Mouse (Mus musculus): ENCODE measurements around the gene A1bg.

The A1bg gene

DNA sequence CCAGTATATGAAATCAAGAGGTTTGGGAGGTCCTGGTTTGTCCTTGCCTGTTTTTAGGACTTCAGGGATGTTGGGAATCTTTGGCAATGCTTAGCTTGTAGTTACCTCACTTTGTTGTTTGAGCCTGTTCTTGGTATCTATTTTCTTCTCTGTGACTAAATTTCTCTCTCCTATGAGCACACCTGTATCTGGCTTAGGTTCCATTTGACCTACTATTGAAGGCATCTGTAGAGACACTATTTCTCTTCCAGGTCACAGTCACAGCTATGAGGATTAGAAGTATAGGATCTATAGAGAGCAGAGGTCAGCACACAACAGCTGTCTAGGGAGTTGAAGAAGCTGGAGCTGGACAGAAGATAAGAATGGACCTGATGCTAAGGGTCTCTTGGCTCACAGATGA is at the start of gene A1bg:
TSS of gene A1bg (minus strand) at position 101 of the 400 bp plus-strand sequence.
- no peak for DNase-seq (ENCODE audit: extremely low spot score, low spot score)

DNA sequence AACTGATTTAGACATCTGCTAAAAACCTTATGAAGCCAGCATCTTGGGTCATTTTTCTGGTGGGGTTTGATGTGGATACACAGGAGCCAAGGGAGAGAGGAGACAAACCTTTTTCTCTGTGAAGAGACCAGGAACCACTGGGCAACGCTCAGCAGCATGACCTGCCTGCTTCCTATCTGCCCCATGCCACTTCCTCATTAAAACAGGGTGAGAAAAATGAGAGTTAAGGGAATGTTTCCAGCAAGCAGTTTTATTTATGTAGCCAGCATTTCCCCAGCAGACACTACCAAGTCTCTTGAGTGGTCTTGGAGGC is 45.7 kb upstream of the A1bg start:
- peak; percentile 32 for DNase-seq (ENCODE audit: extremely low spot score, low spot score)

DNA sequence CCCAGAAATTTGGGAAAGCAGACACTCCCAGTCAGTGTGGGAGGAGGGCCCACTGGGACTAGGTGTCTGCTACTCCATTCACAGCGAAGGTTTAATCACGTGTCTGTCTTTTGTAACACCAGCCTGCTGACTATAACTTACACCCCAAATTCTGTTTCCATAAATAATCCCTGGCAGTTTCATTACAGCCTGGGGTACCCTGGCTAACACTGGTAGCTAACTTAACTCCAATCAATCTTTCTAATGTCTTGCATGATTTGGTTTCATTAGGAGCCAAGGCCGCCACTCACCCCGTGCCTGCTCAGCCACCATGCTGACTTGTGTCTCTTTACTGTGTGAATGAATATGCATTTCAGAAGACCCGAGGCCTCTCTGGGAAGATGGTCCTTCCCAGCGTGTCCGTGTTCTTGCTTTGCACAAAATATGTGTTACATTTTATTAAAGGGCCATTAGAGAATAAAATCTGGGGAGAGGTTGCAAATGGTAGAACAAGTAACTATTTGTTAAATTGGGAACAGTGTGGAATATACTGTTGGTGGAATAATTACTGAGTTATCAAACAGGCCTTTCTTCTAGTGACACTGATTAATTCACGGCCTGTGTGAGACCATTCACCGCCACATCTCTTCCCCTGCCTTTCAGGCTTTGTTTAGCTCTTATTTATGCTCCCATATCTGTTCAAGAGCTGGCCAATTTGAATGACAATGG is 45.2 kb upstream of the A1bg start:
- DNase-seq (ENCODE audit: extremely low spot score, low spot score): peak; percentile 56

DNA sequence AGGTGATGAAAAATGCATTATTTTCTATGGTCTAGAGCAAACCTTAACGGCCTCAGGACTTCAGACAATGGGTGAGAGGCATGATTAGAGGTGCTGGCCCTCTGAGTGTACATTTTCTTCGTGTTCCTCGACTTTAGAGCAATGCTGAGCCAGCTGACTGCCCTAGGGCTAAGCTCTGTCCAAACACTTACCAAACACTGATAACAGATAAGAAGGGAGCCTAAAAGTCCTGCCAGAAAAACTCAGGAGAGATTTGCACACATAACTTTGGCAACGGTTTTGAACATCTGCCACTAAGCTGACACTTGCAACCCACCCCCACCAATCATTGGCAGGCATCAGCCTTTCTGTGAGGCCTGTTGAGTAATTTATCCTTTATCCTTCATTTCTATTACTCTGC is 2.9 kb upstream of the A1bg start:
- DNase-seq (ENCODE audit: extremely low spot score, low spot score): no peak

DNA sequence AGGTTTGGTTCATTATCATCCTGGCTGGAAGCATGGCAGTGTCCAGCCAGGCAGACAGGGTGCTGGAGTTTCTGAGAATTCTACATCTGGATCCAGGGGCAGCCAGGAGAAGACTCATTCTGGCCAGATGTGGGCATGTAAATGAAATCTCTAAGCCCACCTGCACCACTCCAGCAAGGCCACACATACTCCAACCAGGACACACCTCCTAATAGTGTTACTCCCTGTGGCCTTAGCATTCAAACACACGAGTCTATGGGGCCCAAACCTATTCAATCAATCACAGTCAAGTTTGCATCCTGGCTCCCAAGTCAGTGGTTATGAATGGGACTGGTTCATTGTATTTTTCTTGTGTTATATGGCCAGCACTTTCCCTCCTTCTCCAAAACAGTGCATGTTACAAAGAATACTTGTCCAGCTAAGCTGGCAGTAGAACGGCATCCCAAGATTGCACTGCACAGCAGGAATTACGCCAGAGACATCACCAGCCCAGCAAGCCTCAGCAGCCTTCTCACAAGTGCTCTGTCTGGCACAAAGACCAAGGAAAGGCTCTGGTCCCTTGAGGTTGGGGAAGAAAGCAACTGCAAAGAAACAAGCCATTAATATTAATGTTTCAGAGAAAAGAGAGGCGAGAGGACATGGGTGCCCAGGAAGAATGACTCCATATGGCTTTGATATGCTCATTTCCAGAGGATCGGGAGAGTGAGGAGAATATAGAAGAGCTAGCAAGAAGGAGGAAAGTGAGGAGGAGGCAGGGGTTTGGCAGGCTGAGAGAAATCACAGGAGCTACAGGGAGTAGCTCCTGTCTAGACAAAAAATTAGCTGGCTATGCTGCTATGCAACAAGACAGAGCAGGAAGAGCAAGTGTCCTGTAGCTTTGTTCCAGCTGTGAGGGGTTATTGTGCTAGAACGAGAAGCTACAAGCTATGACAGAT is 18.8 kb downstream of the A1bg start:
- no peak for DNase-seq (ENCODE audit: extremely low spot score, low spot score)

DNA sequence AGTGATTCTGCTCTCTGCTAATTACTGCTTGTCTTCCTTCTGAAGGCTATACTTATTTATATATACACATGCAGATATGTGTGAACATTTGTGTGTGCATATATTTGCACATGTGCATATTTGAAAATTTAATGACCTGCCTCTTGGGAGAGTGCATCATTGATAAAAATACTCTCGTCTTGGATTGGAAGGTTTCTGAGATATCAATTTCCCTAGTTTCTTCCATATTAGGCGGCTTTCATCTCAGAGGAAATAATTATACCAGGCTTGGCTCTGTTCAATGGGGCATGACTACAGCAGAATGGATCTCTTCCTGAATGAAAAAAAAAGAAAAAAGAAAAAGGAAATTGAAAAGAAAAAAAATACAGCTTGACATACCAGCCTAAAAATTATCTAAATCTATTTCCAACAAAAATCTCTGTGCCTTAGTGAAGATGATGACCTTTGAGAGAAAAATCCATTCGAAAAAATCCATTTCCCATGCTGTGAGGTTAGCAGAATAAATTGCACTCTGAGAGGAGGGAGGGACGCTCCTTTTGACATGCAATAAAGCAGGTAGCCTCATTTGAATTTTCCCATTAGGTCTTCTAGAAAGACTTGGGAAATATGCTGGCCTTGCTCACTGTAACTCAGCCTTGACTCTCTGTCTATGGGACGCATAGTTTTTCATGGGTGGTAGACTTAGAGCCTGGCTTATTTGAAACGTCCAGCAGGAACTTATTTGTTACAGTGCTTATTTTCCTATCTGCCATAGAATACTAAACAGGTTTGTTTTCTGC is 24.4 kb downstream of the A1bg start:
- DNase-seq (ENCODE audit: extremely low spot score, low spot score): no peak

DNA sequence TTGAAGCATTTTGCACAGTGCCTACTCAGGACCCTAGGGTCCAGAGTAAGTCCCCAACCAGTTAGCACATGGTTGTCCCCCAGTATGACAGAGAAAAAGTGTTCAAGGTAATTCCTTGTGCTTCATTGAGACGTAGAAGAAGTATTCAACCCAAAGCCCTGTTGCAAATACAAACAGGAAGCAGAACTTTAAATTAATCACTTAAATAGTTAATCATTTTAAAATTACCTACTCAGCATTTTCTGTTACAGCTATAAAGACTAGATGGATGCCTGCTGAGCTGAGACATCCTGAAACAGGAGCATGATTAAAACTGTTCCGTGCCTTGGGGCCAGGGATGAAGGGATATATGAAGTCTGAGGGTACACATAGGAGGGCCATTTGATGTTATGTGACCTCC is 26.8 kb downstream of the A1bg start:
- no peak for DNase-seq (ENCODE audit: extremely low spot score, low spot score)

DNA sequence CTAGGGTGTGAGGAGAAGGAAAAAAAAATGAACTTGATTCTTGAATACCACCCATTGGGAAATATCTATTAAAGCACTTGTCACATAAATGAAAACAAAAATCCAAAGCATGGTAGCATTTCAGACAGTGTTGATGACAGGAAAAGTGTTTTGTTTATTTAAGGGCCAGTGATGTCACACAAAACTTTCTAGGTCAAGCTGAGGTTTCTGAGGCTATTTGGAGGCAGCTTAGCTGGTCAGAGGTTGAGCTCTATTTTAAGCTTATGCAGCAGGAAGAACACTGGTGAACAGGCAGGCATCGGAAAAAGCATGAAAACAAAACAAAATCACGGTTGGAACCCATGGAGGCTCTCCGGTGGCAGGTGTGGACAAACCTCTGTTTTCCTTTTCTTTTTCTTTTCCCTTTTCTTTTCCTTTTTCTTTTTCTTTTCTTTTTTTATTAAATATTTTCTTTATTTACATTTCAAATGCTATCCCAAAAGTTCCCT is 29.8 kb downstream of the A1bg start:
- DNase-seq (ENCODE audit: extremely low spot score, low spot score): no peak

DNA sequence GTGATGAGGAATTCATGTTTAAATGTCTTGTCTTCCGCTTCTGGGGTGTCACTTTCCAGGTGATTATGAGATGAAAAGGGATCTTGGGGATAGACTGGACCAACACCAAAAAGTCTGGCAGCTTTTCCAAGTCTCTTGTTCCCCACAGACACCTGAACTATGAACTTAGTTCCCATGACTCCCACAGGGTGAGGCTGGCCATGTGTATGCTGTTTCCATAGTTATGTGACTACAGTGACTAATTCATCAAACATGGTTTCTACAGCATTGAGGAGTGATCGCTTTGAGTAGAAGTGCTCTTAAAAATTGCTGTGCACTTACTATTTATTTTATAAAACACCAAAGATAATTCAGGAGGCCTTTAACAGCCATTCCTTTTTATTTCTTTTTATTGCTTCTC is 34.1 kb downstream of the A1bg start:
- DNase-seq (ENCODE audit: extremely low spot score, low spot score): no peak

DNA sequence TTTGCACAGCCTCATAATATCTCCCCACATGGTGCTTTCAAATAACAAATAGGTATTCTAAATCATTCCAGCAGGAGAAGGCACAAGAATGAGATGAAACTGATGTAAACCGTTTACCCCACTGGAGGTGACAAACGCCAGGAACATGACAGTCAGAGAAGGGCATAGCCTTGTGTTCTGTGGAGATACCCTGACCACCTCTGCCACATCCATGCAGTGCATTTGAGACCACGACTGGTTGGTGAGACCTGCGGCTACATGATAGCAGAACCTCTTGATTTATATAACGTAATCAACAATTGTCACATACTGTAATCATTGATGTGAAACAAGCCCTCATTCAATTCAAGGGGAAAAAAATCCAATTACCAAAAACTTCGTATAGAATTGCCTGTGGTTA is 47.1 kb downstream of the A1bg start:
- DNase-seq (ENCODE audit: extremely low spot score, low spot score): no peak

DNA sequence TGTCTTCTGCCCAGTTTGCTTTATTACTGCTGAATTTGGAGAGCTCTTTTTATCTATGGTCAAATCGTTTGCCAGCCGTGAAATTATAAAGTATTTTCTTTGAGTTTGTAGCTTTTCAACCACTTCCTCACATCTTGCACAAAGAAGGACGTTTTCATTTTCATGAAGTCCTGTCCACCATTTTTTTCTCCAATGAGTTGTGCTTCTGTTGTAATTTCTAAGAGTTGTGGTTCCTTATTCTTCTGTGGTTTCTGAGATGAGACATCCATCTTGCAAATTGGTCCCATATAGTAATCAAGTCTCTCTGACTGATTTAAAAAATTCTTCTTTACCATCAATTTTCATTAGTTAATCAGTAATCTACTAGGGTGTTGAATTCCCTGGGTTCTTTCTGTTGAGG is 60.4 kb downstream of the A1bg start:
- no peak for DNase-seq (ENCODE audit: extremely low spot score, low spot score)

DNA sequence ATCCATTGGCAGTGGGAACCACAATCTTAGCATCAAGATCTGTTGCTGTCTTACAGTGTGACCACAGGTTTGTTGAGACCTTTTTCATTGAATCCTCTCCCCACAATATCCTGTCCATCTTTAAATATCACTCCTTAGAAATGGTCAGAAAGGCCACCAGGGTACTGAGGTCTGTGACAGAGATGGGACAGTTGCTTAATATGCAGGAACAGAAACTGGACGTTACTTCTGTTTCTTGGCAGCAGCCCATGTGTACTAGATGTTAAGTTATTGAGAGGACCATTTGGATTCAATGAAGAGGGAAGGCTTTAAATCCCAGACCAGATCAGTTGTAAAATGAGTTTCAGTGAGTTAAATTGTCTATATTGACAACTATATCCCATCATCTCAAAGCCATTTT is 67.7 kb downstream of the A1bg start:
- DNase-seq (ENCODE audit: extremely low spot score, low spot score): no peak

DNA sequence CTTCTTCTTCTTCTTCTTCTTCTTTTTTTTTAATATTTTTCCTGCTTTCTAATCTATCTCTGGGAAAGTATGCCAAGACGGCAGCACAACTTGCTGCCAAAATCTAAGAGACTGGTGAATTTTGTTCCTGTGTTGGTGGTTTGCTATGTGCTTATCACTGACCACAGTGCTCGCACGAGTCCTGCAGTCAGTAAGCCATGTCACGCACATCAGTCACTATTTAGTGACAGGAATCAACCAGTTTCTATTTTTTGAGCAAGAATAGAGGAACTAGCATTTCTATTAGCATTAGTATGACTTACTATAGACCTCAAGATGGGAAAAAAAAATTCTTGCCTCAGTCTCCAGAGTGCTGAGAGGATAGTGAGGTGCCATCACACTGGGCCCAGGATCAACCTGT is 68.7 kb downstream of the A1bg start:
- DNase-seq (ENCODE audit: extremely low spot score, low spot score): no peak

DNA sequence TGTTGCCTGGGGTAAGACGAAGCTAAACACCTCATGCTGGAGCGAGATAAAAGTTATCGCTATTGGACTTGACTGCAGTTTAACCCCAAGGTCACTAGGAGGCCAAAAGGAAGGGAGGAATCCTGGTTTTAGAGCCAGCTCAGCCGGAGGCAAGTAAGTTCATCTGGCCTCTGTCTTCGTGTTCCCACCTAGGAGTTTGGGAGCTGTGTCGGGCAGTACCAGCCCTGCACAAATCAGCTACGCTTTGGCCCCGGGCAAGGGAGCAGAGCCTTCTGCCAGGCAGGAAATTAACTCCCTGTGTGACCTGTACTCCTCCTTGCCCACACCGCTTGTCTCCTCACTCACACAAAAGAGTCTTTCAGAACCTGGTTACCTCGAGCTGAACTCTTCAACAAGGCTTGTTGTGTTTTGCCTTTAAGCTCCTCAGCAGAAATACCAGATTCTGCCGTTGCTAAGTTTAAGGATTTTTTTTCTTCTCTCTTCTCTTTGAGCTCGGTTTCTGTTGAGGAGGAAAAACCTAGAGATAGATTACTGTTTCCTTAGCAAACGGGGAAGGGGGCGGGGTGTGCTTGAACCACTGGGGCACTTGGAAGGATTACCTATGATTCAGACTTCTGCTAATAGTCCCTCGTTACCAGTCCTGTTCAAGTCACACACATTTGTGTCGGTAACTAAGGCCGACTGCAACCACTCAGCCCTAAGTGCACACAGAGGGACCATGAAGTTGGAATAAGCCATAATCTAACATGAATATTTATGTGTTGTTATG is 69.4 kb downstream of the A1bg start, which contains the start of gene Fam84b:
TSS of gene Fam84b (minus strand) at position 548 of the 769 bp plus-strand sequence.
- DNase-seq (ENCODE audit: extremely low spot score, low spot score): no peak

DNA sequence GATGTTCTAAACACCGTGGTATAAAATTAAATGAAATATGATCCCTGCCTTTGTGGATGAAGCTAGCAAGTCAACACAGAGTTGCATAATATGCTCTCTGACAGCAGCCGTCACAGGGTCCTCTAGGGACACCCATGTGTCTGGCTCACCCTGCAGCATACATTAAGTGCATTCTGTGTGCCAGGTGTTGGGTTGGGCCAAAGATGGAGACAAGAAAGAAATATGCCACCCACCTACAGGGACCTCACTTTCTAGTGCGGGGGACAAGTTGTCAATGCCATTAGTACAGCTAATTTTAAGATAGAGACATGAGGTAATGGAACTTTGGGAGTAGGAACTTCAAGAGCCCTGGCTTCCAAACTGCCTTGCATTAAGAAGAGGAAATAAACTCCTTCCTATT is 74.2 kb downstream of the A1bg start:
- DNase-seq (ENCODE audit: extremely low spot score, low spot score): no peak
